Mouse (Mus musculus) ES-E14 (cell line): ENCODE data around the gene Dnaja1.

Experiments used
- HCFC1 ChIP-seq: IDR thresholded peaks from 2 replicates; pipeline ENCODE4 v1.6.1; 2012; ENCODE audit warnings: low read length, inconsistent platforms, borderline replicate concordance; ENCODE audit not compliant: insufficient read depth
- MAFK ChIP-seq: IDR thresholded peaks from 2 replicates; pipeline ENCODE4 v1.6.1; 2014; ENCODE audit warnings: mild to moderate bottlenecking, low read depth, low read length, inconsistent platforms; ENCODE audit not compliant: insufficient read depth
- ZC3H11A ChIP-seq: IDR thresholded peaks from 2 replicates; pipeline ENCODE4 v1.6.1; 2012; ENCODE audit warnings: low read depth, mild to moderate bottlenecking, inconsistent platforms, low read length, borderline replicate concordance
- ZNF384 ChIP-seq: IDR thresholded peaks from 2 replicates; pipeline ENCODE4 v1.6.1; 2012; ENCODE audit warnings: low read depth, low read length, inconsistent platforms

DNA sequence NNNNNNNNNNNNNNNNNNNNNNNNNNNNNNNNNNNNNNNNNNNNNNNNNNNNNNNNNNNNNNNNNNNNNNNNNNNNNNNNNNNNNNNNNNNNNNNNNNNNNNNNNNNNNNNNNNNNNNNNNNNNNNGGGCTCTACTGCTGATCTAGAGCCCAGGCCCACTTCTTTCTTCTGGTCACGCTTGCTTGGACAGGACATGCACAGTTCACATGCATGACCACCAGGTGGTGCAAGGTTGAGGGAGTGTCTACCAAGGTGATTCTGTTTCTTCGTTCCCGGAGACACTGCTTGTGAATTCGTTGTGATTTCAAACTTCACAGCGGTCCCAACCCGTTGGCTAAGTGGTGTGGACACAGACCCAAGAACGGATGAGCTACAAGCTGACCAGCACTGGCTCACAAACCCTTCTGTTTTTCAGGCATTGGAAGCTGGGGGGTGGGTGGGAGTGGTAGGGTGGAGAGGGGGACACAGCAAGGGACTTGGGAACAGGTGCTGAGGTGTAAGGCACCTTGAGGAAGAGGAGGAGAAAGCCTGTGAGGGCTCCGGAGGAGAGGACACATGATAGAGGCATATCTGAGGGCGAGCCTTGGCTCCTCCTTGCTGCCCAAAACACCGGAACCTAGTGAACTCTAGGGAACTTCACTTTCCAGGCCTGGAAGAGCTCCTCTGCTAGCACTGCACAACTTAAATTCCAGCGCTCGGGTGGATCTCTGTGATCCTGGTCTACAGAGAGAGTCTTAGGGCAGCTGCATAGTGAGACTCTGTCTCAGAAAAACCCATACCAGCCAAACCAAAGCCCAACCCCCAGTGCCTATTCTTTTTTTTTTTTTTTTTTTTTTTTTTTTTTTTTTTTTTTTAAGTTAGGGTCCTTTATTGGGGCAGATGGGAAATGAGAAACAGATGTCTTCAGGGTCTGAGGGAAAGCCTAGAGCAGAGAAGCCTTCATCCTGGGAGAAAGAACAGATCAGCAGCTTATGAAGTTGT is 52.6 kb downstream of the Dnaja1 start:
- TF ChIP-seq ZNF384 = peak; percentile 84
- TF ChIP-seq HCFC1 = no peak
- no peak for TF ChIP-seq MAFK
- TF ChIP-seq ZC3H11A = peak; percentile 63; the same call in 1 of the 2 replicates
